Mouse (Mus musculus): ENCODE measurements around the gene Srsf1. TPM values are rescaled to one million over a fixed set of nuclear protein-coding genes. Genes with fewer than 3 reads are reported as not detected.
A peak's percentile ranks its signal among the peaks of the same experiment; 100 is the strongest.
"Not testable (repeated sequence)": the region's sequence is repeated elsewhere in the genome, so short reads cannot be mapped to it uniquely, and the experiment has no call there.

Gene Srsf1
- total RNA-seq, 1 experiment from 2014 or later = 245 TPM

- no peak for DNase-seq
These were observed 8.1 kb upstream of the Srsf1 start for GRCm38 (mm10) chr11:88039066-88039465.

DNA sequence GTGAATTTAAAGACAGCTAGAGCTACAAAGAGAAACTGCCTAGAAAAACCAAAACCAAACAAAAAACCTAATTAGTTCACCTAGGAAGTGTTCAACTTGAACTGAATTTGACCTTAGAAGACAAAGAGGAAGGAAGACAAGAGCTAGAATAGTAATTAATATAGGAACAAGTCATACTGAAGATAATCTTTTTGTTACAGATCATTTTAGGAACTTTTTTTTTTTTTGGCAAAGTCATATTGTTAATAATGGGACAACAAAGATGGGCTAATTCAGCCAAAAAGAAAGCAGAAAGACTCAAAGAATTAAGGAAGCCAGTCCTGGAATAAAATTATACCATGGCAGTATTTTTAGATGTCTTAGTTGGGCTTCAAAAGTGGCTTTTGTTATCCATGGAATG lies 2.9 kb upstream of the Srsf1 start:
- DNase-seq = no peak

- DNase-seq = not testable (repeated sequence)
These were observed 2.0 kb upstream of the Srsf1 start for GRCm38 (mm10) chr11:88045159-88045558.

- no peak for DNase-seq
These were observed 1.3 kb upstream of the Srsf1 start for GRCm38 (mm10) chr11:88045878-88046277.

GRCm38 (mm10) chr11:88046323-88046937 lies 743 bp upstream of the Srsf1 start:
- DNase-seq = peak; percentile 28

DNA sequence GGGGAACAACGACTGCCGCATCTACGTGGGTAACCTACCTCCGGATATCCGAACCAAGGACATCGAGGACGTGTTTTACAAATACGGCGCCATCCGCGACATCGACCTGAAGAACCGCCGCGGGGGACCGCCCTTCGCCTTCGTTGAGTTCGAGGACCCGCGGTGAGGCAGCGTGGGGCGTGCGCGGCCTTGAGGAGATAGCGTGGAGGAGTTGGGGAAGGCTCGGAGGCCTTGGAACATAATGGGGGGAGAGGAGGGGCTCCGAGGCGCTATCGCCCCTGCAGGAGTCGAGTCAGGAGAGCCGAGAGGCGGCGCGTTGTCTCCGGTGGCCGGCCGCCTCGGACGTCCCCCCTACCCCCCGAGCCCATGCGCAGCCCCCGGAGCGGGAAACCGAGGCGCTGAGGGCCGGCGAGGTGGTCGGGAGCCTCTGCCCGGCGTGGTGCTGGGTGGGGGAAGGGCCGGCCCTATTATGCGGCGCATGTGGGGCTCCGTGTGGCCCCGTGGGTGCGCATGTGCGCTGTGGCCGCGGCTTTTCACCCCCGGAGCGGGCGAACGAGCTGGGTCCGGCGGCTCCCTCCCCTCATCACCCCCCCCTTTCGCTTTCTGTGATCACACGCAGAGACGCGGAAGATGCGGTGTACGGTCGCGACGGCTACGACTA lies 828 bp downstream of the Srsf1 start:
- peak; percentile 89 for DNase-seq

- no peak for DNase-seq
These were observed 1.9 kb downstream of the Srsf1 start for GRCm38 (mm10) chr11:88048961-88049670.

- DNase-seq = no peak
These were observed 2.6 kb downstream of the Srsf1 start for GRCm38 (mm10) chr11:88049732-88050131.

DNA sequence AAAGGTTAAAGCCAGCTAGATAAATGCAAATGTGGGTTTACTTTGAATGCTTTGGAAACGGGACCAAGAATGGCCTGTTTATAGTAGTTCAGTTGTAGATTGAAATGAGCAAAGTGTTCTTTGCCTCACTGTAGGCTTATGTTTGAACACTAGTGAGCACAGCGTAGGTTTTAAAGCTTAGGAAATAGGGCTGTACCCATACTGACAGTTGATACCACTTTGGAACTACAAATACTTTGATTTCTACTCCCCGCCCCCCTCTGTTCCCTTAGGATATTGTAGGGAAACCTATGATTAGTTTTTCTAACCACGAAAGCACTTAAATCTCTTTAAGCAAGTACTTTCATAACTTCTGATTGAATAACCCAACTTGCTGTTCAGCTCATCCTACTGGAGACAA lies 5.5 kb downstream of the Srsf1 start:
- DNase-seq = no peak

- no peak for DNase-seq
These were observed 6.6 kb downstream of the Srsf1 start for GRCm38 (mm10) chr11:88053821-88054220.

DNA sequence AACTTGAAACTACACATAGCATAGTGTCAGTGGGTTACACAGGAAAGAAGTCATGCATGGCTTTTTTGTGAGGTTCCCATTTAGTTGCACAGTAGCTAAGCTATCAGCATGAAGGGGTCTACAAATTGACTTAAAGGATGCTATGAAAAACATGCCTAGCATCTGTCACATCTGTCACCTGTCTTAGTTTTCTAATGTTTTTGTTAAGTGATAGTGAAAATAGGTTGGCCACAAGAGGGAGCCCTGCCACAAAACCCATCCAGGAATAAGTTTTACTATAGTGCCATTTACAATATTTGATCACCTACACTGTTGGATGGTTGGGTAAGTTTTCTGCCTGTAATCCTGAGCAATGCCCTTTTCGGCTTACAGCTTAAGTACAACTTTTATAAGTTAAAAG lies 7.4 kb downstream of the Srsf1 start:
- DNase-seq = peak; percentile 63

- no peak for DNase-seq
These were observed 8.6 kb downstream of the Srsf1 start for GRCm38 (mm10) chr11:88055777-88056176.

- DNase-seq = no peak
These were observed 10.6 kb downstream of the Srsf1 start for GRCm38 (mm10) chr11:88057788-88058187.

- peak; percentile 62 for DNase-seq
These were observed 12.0 kb downstream of the Srsf1 start for GRCm38 (mm10) chr11:88059141-88059540.

DNA sequence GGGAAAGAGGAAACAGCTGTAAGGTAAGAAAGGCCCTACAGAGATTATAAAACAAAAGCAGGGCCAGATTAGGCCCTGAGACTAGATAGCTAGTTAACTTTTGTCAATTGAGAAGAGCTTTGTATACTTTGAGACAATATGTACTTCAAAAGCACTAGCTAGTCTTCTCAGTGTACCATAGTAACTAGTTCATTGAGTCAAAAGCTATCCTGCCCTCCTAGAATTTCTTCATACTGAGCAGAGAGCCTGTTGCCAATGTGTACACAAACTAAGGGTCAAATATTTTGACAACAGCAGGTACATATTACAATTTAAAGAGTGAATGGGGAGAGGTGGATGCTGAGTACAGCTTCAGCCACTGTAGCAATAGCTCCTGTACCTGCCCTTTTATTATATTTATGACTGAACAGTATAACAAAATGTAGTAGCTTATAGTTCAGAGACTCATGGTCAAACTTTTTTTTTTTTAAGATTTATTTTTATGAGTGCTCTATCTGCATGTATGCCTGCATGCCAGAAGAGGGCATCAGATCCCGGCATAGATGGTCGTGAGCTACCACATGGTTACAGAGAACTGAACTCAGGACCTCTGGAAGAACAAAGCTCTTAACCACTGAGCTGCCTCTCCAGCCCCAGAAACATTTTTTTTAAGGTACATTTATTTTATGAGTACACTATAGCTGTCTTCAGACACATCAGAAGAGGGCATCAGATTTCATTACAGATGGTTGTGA lies 14.9 kb downstream of the Srsf1 start:
- DNase-seq = peak; percentile 40

DNA sequence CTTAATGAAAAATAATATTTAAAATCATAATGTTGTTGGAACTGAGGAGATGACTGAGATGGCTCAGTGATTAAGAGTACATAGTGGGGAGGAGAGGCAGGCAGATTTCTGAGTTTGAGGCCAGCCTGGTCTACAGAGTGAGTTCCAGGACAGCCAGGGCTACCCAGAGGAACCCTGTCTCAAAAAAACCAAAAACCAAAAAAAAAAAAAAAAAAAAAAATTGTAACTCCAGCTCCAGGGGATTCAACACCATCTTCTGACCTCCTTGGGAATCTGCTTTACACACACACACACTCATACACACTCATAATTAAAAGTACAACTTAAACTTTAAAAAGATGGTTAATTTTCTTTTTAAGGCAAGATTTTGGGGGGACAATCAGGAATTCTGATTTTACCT lies 18.6 kb downstream of the Srsf1 start:
- DNase-seq = no peak

DNA sequence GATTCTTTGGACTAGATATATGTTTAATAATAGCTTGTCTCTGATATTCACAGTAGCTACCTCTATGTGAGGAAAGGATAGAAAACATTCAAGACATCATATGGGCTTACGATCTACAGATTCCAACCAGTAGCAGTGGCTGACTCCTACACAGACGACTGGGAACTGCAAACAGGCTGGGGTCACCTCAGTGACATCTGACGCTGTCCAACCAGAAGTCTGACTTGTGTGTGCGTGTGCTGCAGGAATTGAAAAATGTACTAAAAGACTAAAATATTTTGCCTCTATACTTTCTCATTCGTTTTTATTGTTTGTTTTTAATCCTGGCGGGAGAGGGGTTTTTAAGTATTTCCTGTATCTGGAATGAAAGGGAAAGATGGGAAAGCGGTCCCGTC lies 20.0 kb downstream of the Srsf1 start:
- no peak for DNase-seq

DNA sequence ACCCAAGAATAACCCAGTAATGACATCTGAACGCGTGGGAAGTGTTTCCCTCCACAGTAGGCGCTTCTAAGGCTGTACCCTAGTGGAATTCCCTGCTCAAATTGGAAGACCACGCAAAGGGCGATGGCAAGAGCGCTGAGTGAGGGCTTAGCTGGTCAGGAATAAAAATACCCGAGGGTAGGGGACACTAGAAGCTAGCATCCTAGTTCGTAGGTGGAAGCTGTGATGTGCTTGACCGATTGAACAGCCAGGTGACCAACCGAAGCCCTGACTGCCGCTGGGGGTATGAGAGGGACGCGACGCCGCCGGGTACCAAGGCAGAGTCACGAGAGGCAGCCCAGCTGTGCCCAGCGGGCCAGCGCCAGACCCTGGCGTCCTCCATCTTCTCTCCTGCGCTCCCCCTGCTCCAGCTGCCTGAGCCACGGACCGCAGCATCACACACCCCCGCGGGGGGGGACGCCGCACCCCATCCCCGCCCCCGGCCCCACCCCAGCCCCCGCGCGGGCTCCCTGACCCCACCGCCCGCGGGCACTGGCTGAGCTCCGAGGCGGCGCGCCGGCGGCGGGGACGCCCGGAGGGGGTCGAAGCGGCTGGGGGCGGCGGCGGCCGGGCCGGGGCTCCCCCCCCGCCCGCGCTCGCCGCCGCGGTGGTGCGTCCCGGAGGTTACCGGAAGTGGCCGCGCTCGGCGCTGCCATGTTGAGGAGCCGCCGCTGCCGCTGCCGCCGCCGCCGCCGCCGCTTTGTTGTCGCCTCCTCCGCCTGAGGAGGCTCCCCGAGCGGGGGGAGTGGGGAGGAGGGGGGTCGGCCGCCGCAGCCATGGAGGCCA lies 20.6 kb downstream of the Srsf1 start, which contains the start of gene Vezf1:
Gene Vezf1 (plus strand): TSS at position 694 of the 825 bp plus-strand sequence.
- peak; percentile 90 for DNase-seq

DNA sequence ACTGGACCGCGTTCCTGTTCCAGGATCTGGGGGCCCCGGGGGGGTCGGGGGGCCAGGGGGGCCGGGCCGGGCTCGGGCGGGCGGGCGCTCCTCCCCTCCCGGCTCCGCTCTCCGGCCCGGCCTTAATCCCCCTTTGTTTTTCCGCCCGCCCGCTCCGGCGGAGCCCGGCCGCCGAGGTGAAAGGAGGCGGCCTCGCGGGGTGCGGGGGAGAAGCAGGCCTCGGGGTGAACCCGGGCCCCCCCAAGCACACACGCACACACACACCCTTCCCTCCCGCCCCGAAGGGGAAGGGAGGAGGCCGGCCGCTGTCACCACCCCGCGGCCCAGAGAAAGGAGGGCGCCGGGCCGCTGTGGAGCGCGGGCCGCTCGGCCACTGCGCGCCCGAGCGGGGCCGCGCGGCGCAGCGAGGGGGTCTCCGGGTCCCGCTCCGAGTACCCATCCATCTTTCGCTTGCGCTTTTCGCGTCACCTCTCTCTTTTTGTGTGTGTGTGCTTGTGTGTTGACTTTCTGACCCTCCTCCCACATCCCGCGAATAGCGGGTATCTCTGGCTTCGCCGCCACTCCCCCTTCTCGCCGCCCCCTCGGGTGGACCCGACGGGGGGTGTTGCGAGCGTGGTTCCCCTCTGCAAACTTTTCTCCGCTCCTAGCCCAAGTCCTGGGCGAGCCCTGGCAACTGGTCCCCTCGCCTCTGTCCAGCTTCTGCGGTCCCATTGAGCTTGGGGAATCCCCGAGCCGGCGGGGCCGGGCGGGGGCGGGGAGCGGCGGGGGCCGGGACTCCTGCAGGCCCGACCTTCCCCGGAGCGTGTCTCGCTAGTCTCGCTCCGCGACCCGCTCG lies 21.5 kb downstream of the Srsf1 start:
- peak; percentile 87 for DNase-seq

GRCm38 (mm10) chr11:88069246-88069570 lies 22.0 kb downstream of the Srsf1 start:
- no peak for DNase-seq

DNA sequence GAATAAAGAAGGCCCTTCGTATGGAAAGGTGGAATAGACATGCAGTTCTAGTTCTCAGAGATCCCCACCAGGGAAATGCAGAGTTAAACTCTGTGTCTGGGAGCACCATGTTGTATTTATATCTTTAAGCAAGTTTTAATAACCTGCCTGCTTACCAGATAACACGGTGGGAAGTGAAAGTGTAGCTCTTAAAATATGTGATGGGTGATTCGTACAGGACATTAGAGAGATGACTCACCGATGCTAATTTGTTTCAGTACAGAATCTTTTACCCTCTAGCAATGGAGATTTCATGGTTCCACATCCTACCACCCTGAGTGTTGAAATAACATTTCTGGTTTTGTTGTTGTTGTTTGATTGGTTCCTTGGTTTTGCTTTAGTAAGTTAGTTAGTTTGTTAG lies 23.2 kb downstream of the Srsf1 start:
- no peak for DNase-seq

Measured in adrenal gland, postnatal 14 days (tissue).